24 mouse cellular contexts compared by ENCODE assay signal in genomic region chr12:54350293-54350692, GRCm38 (mm10).
DNase-seq lines count a peak whose midpoint lies in the region; ATAC-seq and TF ChIP-seq lines count a peak whose summit lies in the region.
"Had no signal": no experiment of that assay in that cellular context is flagged by ENCODE, and none has a peak within 500 bp of the region (broad histone marks: within the 10 kb centered on the region; RNA-seq: fewer than 3 reads in every experiment).

No protein-coding gene starts in this region.

- no peak overlapping the region for H3K4me3 ChIP-seq in forebrain, postnatal 0 days (ENCODE audit: low read depth, low read length)
- no peak overlapping the region for H3K4me3 ChIP-seq in forebrain, embryonic 13.5 days
- no peak overlapping the region for H3K4me3 ChIP-seq in intestine, embryonic 15.5 days (replicated peaks)
- H3K4me3 ChIP-seq in intestine, embryonic 16.5 days (ENCODE audit: low read length) = no peak overlapping the region
- no peak overlapping the region for H3K4me3 ChIP-seq in neural tube, embryonic 11.5 days (ENCODE audit: low read depth, low read length)
- H3K4me3 ChIP-seq in neural tube, embryonic 15.5 days (replicated peaks) = no peak overlapping the region
- no peak overlapping the region for H3K4me3 ChIP-seq in stomach, postnatal 0 days (ENCODE audit: low read depth, low read length)
- H3K4me3 ChIP-seq: embryonic facial prominence, embryonic 15.5 days; layer of hippocampus, adult 2 months; limb, embryonic 13.5 days; midbrain, embryonic 12.5 days; myocyte had no signal

- no peak overlapping the region for H3K4me2 ChIP-seq in forebrain, postnatal 0 days (ENCODE audit: low read depth)
- H3K4me2 ChIP-seq in forebrain, embryonic 13.5 days = no peak overlapping the region
- no peak overlapping the region for H3K4me2 ChIP-seq in intestine, embryonic 15.5 days (replicated peaks)
- no peak overlapping the region for H3K4me2 ChIP-seq in intestine, embryonic 16.5 days (ENCODE audit: low read depth, low read length)
- H3K4me2 ChIP-seq in neural tube, embryonic 11.5 days (ENCODE audit: low read depth) = no peak overlapping the region
- H3K4me2 ChIP-seq in neural tube, embryonic 15.5 days = no peak overlapping the region
- no peak overlapping the region for H3K4me2 ChIP-seq in stomach, postnatal 0 days (replicated peaks; ENCODE audit: low read depth)
- H3K4me2 ChIP-seq: embryonic facial prominence, embryonic 15.5 days; limb, embryonic 13.5 days; midbrain, embryonic 12.5 days had no signal

- no peaks in the 10 kb centered on the region for H3K9me3 ChIP-seq in forebrain, postnatal 0 days (ENCODE audit: low read length)
- no peaks in the 10 kb centered on the region for H3K9me3 ChIP-seq in forebrain, embryonic 13.5 days (replicated peaks)
- no peaks in the 10 kb centered on the region for H3K9me3 ChIP-seq in intestine, embryonic 15.5 days
- no peaks in the 10 kb centered on the region for H3K9me3 ChIP-seq in intestine, embryonic 16.5 days (ENCODE audit: control insufficient read depth, low read length)
- H3K9me3 ChIP-seq in neural tube, embryonic 11.5 days (ENCODE audit: control insufficient read depth, low read length) = no peaks in the 10 kb centered on the region
- H3K9me3 ChIP-seq in neural tube, embryonic 15.5 days (replicated peaks) = no peaks in the 10 kb centered on the region
- no peaks in the 10 kb centered on the region for H3K9me3 ChIP-seq in stomach, postnatal 0 days (ENCODE audit: control insufficient read depth, low read length)
- H3K9me3 ChIP-seq: embryonic facial prominence, embryonic 15.5 days; limb, embryonic 13.5 days; midbrain, embryonic 12.5 days had no signal

- no peak overlapping the region for H3K27ac ChIP-seq in forebrain, postnatal 0 days (ENCODE audit: low read depth, low read length)
- H3K27ac ChIP-seq in forebrain, embryonic 13.5 days = no peak overlapping the region
- no peak overlapping the region for H3K27ac ChIP-seq in intestine, embryonic 15.5 days
- no peak overlapping the region for H3K27ac ChIP-seq in intestine, embryonic 16.5 days (ENCODE audit: low read length)
- no peak overlapping the region for H3K27ac ChIP-seq in neural tube, embryonic 11.5 days (ENCODE audit: low read depth, low read length)
- H3K27ac ChIP-seq in neural tube, embryonic 15.5 days (replicated peaks) = no peak overlapping the region
- H3K27ac ChIP-seq in stomach, postnatal 0 days (replicated peaks) = no peak overlapping the region
- H3K27ac ChIP-seq: embryonic facial prominence, embryonic 15.5 days; layer of hippocampus, adult 2 months; limb, embryonic 13.5 days; macrophage; midbrain, embryonic 12.5 days had no signal

- H3K9ac ChIP-seq in forebrain, postnatal 0 days = no peak overlapping the region
- no peak overlapping the region for H3K9ac ChIP-seq in forebrain, embryonic 13.5 days
- H3K9ac ChIP-seq in intestine, embryonic 15.5 days = no peak overlapping the region
- H3K9ac ChIP-seq in intestine, embryonic 16.5 days (ENCODE audit: low read depth, low read length) = no peak overlapping the region
- no peak overlapping the region for H3K9ac ChIP-seq in neural tube, embryonic 11.5 days (ENCODE audit: low read length)
- H3K9ac ChIP-seq in neural tube, embryonic 15.5 days (replicated peaks) = no peak overlapping the region
- H3K9ac ChIP-seq in stomach, postnatal 0 days (ENCODE audit: low read length) = no peak overlapping the region
- H3K9ac ChIP-seq: embryonic facial prominence, embryonic 15.5 days; limb, embryonic 13.5 days; midbrain, embryonic 12.5 days had no signal

- DNase-seq in forebrain, postnatal 0 days = peak; percentile 27
- peak; percentile 32 for DNase-seq in neural tube, embryonic 11.5 days (ENCODE audit: low spot score)
- DNase-seq in stomach, postnatal 0 days (ENCODE audit: low spot score) = peak; percentile 62
- DNase-seq: adrenal gland, adult 8-10 months; B cell, adult 2 months; cerebellum, adult 18-20 months; cerebellum, postnatal 25 days; gastrocnemius, postnatal 10 days; heart, adult 11 months; kidney, adult 2 months; kidney, postnatal 14 days; layer of hippocampus, postnatal 36 days; retina, postnatal 1 day had no signal

- 33% methylated on average over 1 of the region's 1 CpGs for WGBS in forebrain, postnatal 0 days
- WGBS in forebrain, embryonic 13.5 days = 60% methylated on average over 1 of the region's 1 CpGs
- 45% methylated on average over 1 of the region's 1 CpGs for WGBS in intestine, embryonic 15.5 days
- WGBS in intestine, embryonic 16.5 days = 26% methylated on average over 1 of the region's 1 CpGs
- 27% methylated on average over 1 of the region's 1 CpGs for WGBS in neural tube, embryonic 11.5 days
- WGBS in neural tube, embryonic 15.5 days = 27% methylated on average over 1 of the region's 1 CpGs
- 11% methylated on average over 1 of the region's 1 CpGs for WGBS in stomach, postnatal 0 days

- H3K4me1 ChIP-seq in forebrain, postnatal 0 days (ENCODE audit: insufficient read depth) = peaks cover 2% of the 10 kb centered on the region; the same call in 1 of the 2 replicates
- H3K4me1 ChIP-seq in forebrain, embryonic 13.5 days = peaks cover 28% of the 10 kb centered on the region
- peaks cover 13% of the 10 kb centered on the region for H3K4me1 ChIP-seq in intestine, embryonic 15.5 days (replicated peaks)
- H3K4me1 ChIP-seq in intestine, embryonic 16.5 days (ENCODE audit: control insufficient read depth, insufficient read depth, low read length) = 0 out of 2 replicates have a peak, but pooled peaks cover 15% of the 10 kb centered on the region
- peaks cover 20% of the 10 kb centered on the region for H3K4me1 ChIP-seq in neural tube, embryonic 11.5 days (ENCODE audit: control insufficient read depth, insufficient read depth, low read length)
- peaks cover 19% of the 10 kb centered on the region for H3K4me1 ChIP-seq in neural tube, embryonic 15.5 days
- H3K4me1 ChIP-seq in stomach, postnatal 0 days (replicated peaks; ENCODE audit: control insufficient read depth, insufficient read depth) = peaks cover 4% of the 10 kb centered on the region; the same call in 1 of the 2 replicates

- TF ChIP-seq CTCF in forebrain, postnatal 0 days (IDR thresholded peaks at IDR 0.05; ENCODE audit: low read depth) = no peak
- TF ChIP-seq CTCF in stomach, postnatal 0 days (IDR thresholded peaks at IDR 0.05; ENCODE audit: low read depth) = no peak

- no peaks in the 10 kb centered on the region for H3K27me3 ChIP-seq in forebrain, postnatal 0 days (ENCODE audit: insufficient read depth, low read length)
- H3K27me3 ChIP-seq in forebrain, embryonic 13.5 days = no peaks in the 10 kb centered on the region
- H3K27me3 ChIP-seq in intestine, embryonic 15.5 days (replicated peaks) = no peaks in the 10 kb centered on the region
- H3K27me3 ChIP-seq in intestine, embryonic 16.5 days (replicated peaks; ENCODE audit: control insufficient read depth, insufficient read depth, low read length) = no peaks in the 10 kb centered on the region
- no peaks in the 10 kb centered on the region for H3K27me3 ChIP-seq in neural tube, embryonic 11.5 days (ENCODE audit: control insufficient read depth, insufficient read depth, low read length)
- H3K27me3 ChIP-seq in neural tube, embryonic 15.5 days (replicated peaks) = no peaks in the 10 kb centered on the region
- no peaks in the 10 kb centered on the region for H3K27me3 ChIP-seq in stomach, postnatal 0 days (ENCODE audit: control insufficient read depth, insufficient read depth, low read length)
- H3K27me3 ChIP-seq: embryonic facial prominence, embryonic 15.5 days; limb, embryonic 13.5 days; midbrain, embryonic 12.5 days had no signal

- no peak; the same call in 1 of the 2 replicates for ATAC-seq in forebrain, postnatal 0 days
- no peak for ATAC-seq in forebrain, embryonic 13.5 days
- ATAC-seq in intestine, embryonic 15.5 days = peak; percentile 44; the same call in 1 of the 2 replicates
- no peak for ATAC-seq in intestine, embryonic 16.5 days
- no peak for ATAC-seq in neural tube, embryonic 11.5 days (ENCODE audit: insufficient read depth, low FRiP score, low TSS enrichment)
- no peak for ATAC-seq in neural tube, embryonic 15.5 days (ENCODE audit: low FRiP score)
- peak; percentile 55 for ATAC-seq in stomach, postnatal 0 days (ENCODE audit: low FRiP score, low TSS enrichment)
- ATAC-seq in megakaryocyte, adult 5-6 weeks (ENCODE audit: poor library complexity, severe bottlenecking) = no peak

- no peak for TF ChIP-seq EP300 in stomach, postnatal 0 days (optimal IDR thresholded peaks at IDR 0.05)

- H3K36me3 ChIP-seq in forebrain, postnatal 0 days (ENCODE audit: insufficient read depth) = no peaks in the 10 kb centered on the region
- H3K36me3 ChIP-seq in forebrain, embryonic 13.5 days (ENCODE audit: poor library complexity, severe bottlenecking) = no peaks in the 10 kb centered on the region
- H3K36me3 ChIP-seq in intestine, embryonic 15.5 days = no peaks in the 10 kb centered on the region
- no peaks in the 10 kb centered on the region for H3K36me3 ChIP-seq in intestine, embryonic 16.5 days (ENCODE audit: control insufficient read depth, insufficient read depth, low read length)
- no peaks in the 10 kb centered on the region for H3K36me3 ChIP-seq in neural tube, embryonic 11.5 days (ENCODE audit: control insufficient read depth, insufficient read depth, low read length)
- H3K36me3 ChIP-seq in neural tube, embryonic 15.5 days = no peaks in the 10 kb centered on the region
- no peaks in the 10 kb centered on the region for H3K36me3 ChIP-seq in stomach, postnatal 0 days (ENCODE audit: control insufficient read depth, insufficient read depth, low read length)
- H3K36me3 ChIP-seq: embryonic facial prominence, embryonic 15.5 days; limb, embryonic 13.5 days; midbrain, embryonic 12.5 days had no signal

Comparison
In these comparisons a context has a peak if more than half of its experiments do, and no peak if none do; other contexts are left out.
1. ATAC-seq: peak in intestine, embryonic 15.5 days (single experiment) and stomach, postnatal 0 days (single experiment); none in forebrain, postnatal 0 days (single experiment), forebrain, embryonic 13.5 days (single experiment), intestine, embryonic 16.5 days (single experiment), neural tube, embryonic 11.5 days (single experiment), neural tube, embryonic 15.5 days (single experiment) and megakaryocyte, adult 5-6 weeks (single experiment).
2. Peak in every context shown above with its lines, with median percentiles within 50 percentile points of each other: DNase-seq.